Mouse (Mus musculus): ENCODE measurements around the gene Prkcb. TPM values are rescaled to one million over a fixed set of nuclear protein-coding genes. Genes with fewer than 3 reads are reported as not detected.

The Prkcb gene
- polyA plus RNA-seq, 1 experiment, result 12.7 TPM

DNA sequence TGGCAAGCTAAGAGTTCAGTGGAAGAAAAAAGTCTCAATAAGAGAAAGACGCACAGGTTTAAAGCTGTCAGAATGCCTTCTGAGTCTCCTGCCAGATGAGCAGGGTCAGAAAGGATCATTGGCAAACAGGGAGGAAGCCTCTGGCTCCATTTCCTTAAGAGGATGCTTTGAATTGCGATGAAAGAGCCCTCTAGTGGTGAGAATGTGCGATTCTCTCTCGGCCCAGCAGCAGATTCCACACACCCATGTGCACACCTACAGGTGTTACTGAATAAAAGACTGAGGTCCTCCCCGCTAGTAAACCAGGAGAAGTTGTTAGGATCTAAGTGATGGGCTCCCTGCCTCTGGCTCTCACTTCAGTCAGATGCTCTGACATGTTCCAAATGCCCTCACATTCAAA, 379.4 kb downstream of the Prkcb start:
- no peak for DNase-seq (ENCODE audit: low read depth)

DNA sequence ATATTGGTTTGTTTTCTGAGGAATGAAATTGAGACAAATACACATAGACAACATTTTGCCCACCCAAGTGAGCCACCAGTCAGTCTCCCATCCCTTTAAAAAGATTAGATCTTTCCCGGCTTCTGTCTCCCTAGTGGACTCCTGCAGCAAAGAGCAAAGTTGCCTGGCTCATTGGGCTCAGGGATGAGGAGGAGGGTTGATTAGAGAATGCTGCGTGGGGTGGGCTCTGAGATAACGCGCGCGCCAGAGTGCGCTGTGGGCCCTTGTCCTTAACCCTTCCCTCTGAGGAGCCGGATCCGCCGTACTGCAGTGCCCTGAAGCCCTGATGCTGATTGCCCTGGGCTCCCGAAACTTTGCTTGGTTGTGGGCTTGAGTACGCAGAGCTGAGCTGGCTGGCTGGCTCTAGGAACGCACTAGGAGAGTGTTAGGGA, 381.9 kb downstream of the Prkcb start, which contains the start of gene Cacng3:
TSS of gene Cacng3 (plus strand) at position 51 of the 431 bp plus-strand sequence.
- no peak for DNase-seq (ENCODE audit: low read depth)

DNA sequence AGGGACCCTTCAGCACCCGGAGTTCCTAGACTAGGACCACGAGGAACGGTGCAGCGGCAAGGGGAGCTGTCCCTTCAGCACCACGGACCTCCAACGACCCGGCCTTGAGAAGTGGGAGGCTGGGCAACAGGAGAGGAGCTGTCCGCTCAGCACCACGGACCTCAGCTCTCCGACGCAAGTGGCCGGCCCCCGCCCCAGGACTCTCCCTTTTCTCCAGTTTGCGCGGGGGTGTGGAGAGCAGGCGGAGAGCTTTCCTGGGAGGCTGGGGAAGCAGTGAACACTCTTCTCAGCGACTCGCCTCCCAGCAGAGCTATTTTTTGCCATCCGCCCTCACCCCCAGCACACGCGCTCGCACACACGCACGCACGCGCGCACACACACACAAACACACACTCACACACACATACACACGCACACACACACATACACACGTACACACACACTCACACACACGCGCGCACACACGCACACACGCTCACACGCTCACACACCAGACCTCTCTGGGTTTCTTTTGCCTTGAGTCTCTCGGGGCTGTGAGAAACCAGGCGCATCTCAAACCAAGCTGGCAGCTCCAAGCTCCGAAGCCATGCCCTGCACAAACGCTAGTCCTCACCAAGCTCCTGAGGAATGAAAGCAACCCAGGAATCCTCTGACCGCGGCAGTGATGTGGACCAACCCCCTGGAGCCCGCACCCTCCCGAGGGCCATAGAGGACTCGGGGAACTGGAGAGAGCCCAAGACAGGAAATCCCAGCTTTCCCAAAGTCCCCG, 382.5 kb downstream of the Prkcb start:
- no peak for DNase-seq (ENCODE audit: low read depth)

DNA sequence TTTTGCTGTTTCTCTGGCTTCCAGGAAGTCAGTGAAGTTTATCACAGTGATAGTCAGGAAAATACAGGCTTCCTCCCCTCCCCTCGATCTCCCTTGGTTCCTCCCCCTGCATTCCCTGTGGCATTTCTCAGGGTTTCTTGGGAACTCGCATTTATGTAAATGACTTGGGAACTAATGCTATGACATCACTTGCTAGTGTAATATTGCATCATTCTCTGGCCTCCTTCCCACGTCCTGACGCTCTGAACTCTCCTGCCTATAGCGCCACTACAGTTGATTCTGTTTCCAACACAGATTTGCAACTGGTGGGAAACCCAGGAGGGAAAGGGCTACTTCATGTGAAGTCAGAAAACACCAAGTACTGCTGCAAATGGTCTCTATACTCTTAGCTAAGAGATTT, 384.4 kb downstream of the Prkcb start:
- DNase-seq (ENCODE audit: low read depth), result no peak

DNA sequence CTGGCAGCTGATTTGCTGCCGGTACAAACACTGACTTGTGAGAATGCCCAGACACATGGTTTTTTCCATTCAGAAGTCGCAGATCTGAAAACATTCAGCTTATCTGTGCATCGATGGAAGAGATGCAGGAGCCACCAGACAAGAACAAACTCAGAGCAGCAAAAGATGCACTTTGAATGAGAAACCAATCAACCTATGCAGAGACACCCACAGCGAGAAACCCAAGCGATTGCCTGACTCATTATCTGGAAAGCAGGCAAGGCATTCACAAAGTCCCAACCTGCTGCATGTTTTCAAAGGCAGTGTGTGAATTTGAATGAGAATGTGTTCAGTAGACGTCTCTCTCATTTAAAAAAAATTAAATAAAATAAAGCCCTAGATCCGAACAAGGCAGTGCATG, 386.7 kb downstream of the Prkcb start:
- DNase-seq (ENCODE audit: low read depth), result no peak

Other genes starting within 250 kb of the Prkcb start
- 31.5 and 36.7 TPM in 2 replicates for gene Ubfd1, start 221.6 kb upstream of the Prkcb start, polyA plus RNA-seq (2012; rRNA removed)
- 12.9 and 15.8 TPM in 2 replicates for gene Ears2, start 221.5 kb upstream of the Prkcb start, polyA plus RNA-seq (2012; rRNA removed)
- gene Ndufab1, start 186.9 kb upstream of the Prkcb start, polyA plus RNA-seq (2012; rRNA removed), result 194 and 255 TPM in 2 replicates
- gene Palb2, start 155.8 kb upstream of the Prkcb start, polyA plus RNA-seq (2012; rRNA removed), result 1.2 and 1.4 TPM in 2 replicates
- gene Dctn5, start 155.7 kb upstream of the Prkcb start, polyA plus RNA-seq (2012; rRNA removed), result 68.9 and 89.2 TPM in 2 replicates
- gene Plk1, start 129.3 kb upstream of the Prkcb start, polyA plus RNA-seq (2012; rRNA removed), result 2.0 and 2.3 TPM in 2 replicates
- gene Ern2, start 102.5 kb upstream of the Prkcb start, polyA plus RNA-seq (2012; rRNA removed), result 0.04 and 0.13 TPM in 2 replicates
- 11.1 and 11.2 TPM in 2 replicates for gene Chp2, start 69.3 kb upstream of the Prkcb start, polyA plus RNA-seq (2012; rRNA removed)

All from gonadal fat pad, adult 2 months (tissue).